Mouse (Mus musculus) megakaryocyte, embryonic 14.5 days (primary cell): ENCODE data around the gene Krt35. TPM values are rescaled to one million over a fixed set of nuclear protein-coding genes. Genes with fewer than 3 reads are reported as not detected.

ENCODE experiments used
- H3K27me3 ChIP-seq: replicated peaks from 2 replicates; pipeline ENCODE3; 2012; ENCODE audit warnings: inconsistent platforms
- H3K36me3 ChIP-seq: replicated peaks from 2 replicates; pipeline ENCODE3; 2012; ENCODE audit warnings: low read length, inconsistent platforms, mixed read lengths
- H3K4me1 ChIP-seq: 2 replicates; pipeline ENCODE4 v1.6.1; 2012; ENCODE audit warnings: inconsistent platforms
- H3K4me3 ChIP-seq: replicated peaks from 2 replicates; pipeline ENCODE3; 2012; ENCODE audit warnings: moderate library complexity, mild to moderate bottlenecking, inconsistent platforms
- H3K9me3 ChIP-seq: 2 replicates; pipeline ENCODE4 v1.6.1; 2012; ENCODE audit warnings: inconsistent platforms
- FLI1 ChIP-seq: IDR thresholded peaks from 2 replicates; pipeline ENCODE4 v1.6.1; 2012; ENCODE audit warnings: low read length, inconsistent platforms, mixed read lengths
- GATA1 ChIP-seq: IDR thresholded peaks from 3 replicates; pipeline ENCODE4 v1.6.1; 2012; ENCODE audit warnings: mixed read lengths, low read length, inconsistent platforms, borderline replicate concordance
- polyA plus RNA-seq: library from polyadenylated mRNA; stranded (reverse); fragments of >175 nt; gene quantifications from 2 replicates; pipeline ENCODE4 v1.2.3, GENCODE M21; 2012; ENCODE audit warnings: low replicate concordance; ENCODE audit not compliant: insufficient read depth

The Krt35 gene
- polyA plus RNA-seq, 1 experiment = not detected

DNA sequence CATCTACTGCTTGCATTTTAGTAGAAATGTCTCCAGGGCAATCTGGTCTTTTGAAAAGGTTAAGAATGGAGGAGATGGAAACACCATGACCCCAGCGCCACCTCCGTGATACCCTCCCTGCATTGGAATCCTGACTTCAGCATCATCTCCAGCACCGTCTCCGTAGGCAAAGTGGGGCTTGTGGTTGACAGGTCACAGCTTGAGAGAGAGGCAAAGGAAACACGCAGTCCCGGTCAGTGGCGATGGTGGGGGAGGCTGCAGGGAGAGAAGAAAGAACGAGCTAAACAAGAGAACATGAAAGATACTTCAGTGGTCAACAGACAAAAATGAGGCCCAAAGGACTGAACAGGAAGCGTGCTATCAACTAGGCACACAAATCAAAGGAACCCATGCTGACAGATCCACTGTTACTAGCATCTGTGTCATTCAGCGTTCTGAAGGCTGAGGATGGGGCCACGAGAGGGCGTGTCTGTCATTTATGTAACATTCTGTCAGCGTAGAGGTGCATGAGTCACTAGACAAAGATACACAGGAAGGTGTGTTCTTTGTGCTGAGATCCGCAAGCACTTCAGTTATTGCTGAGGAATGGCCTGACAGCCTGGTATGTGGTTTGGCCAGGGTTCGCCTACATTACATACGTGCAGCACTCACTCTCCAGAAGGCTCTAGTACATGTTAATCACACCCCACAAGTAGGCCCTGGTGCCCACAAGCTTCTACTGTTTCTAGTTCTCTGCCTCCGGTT lies 28.6 kb downstream of the Krt35 start:
- no peaks in the 10 kb centered on the region for H3K27me3 ChIP-seq
- TF ChIP-seq FLI1 = no peak
- no peaks in the 10 kb centered on the region for H3K9me3 ChIP-seq
- no peak overlapping the region for H3K4me3 ChIP-seq
- no peaks in the 10 kb centered on the region for H3K36me3 ChIP-seq
- H3K4me1 ChIP-seq = no peaks in the 10 kb centered on the region

GRCm38 (mm10) chr11:100066236-100067010 lies 29.6 kb downstream of the Krt35 start:
- H3K9me3 ChIP-seq = no peaks in the 10 kb centered on the region
- H3K4me1 ChIP-seq = no peaks in the 10 kb centered on the region
- no peak overlapping the region for H3K4me3 ChIP-seq
- H3K36me3 ChIP-seq = no peaks in the 10 kb centered on the region
- no peaks in the 10 kb centered on the region for H3K27me3 ChIP-seq
- TF ChIP-seq FLI1 (no peak), GATA1 (no peak)

GRCm38 (mm10) chr11:100058875-100059274 lies 37.2 kb downstream of the Krt35 start:
- Histone ChIP-seq H3K4me1 (no peaks in the 10 kb centered on the region), H3K36me3 (no peaks in the 10 kb centered on the region), H3K9me3 (no peaks in the 10 kb centered on the region; the same call in 1 of the 2 replicates), H3K4me3 (no peak overlapping the region), H3K27me3 (no peaks in the 10 kb centered on the region)
- no peak for TF ChIP-seq FLI1
- TF ChIP-seq GATA1 = no peak

- no peaks in the 10 kb centered on the region for H3K36me3 ChIP-seq
- H3K4me3 ChIP-seq = no peak overlapping the region
- TF ChIP-seq FLI1 (no peak), GATA1 (no peak)
- H3K4me1 ChIP-seq = no peaks in the 10 kb centered on the region
- H3K27me3 ChIP-seq = no peaks in the 10 kb centered on the region
- no peaks in the 10 kb centered on the region; the same call in 1 of the 2 replicates for H3K9me3 ChIP-seq
These were observed 40.1 kb downstream of the Krt35 start for GRCm38 (mm10) chr11:100055686-100056655.

DNA sequence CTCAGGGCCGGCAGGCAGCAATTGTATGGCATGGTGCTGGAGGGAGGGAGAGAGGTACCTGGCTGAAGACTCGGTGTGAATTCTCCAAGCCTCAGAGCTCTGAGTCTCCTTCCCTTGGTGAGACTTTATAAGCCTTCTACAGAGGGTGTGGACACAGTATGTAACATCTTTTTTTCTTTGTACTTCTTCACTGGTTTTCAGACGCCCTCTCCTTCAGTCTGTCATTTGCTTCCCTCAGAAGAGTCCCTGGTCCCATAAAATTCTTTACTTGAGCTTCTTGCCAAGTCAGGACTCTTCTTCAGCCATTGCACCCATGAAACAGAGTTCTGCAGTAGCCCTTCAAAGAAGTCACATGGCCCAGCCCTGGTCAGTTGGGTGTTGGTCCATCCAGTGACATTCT lies 45.6 kb downstream of the Krt35 start, which contains the start of gene Krt31:
Gene Krt31 (minus strand): TSS at position 101 of the 400 bp plus-strand sequence.
- H3K4me3 ChIP-seq = no peak within 1 kb of the TSS
- no peaks in the 10 kb centered on the region for H3K27me3 ChIP-seq
- H3K9me3 ChIP-seq = 0 out of 2 replicates have a peak, but pooled peaks cover 3% of the 10 kb centered on the region
- no peaks in the 10 kb centered on the region for H3K36me3 ChIP-seq
- H3K4me1 ChIP-seq = no peaks in the 10 kb centered on the region
- TF ChIP-seq GATA1 (no peak), FLI1 (no peak)

- Histone ChIP-seq H3K36me3 (no peaks in the 10 kb centered on the region), H3K9me3 (0 out of 2 replicates have a peak, but pooled peaks cover 3% of the 10 kb centered on the region), H3K4me1 (no peaks in the 10 kb centered on the region), H3K4me3 (no peak overlapping the region), H3K27me3 (no peaks in the 10 kb centered on the region)
- TF ChIP-seq FLI1 (no peak), GATA1 (no peak)
These were observed 48.8 kb downstream of the Krt35 start for GRCm38 (mm10) chr11:100047193-100047592.

DNA sequence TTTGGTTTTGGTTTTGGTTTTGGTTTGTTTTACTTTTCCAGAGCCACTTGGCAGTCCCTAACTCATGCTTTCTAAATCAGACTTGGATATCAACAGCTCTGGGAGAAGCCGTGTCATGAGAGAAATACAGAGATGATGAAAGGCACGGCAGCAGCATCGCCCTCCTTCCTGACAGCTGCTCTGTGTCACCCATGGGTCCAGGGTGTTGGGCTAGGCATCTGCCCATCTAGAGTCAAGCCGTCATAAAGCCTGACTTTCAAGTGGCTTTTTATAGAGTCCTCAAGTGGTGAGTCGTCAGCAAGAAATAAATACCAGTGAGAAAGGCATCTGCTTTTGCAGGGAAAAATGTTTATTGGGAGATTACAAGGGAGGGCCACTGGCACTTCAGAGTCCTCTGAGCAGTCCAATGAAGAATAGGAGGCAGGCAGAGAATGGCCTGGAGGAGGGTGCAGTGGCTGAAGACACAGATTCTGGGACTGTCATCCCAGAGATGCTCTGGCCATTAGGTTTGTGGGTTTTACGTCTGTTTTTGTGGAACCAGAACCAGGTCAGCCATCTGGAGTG lies 49.7 kb downstream of the Krt35 start:
- Histone ChIP-seq H3K4me3 (no peak overlapping the region), H3K4me1 (no peaks in the 10 kb centered on the region), H3K36me3 (no peaks in the 10 kb centered on the region), H3K9me3 (0 out of 2 replicates have a peak, but pooled peaks cover 3% of the 10 kb centered on the region), H3K27me3 (no peaks in the 10 kb centered on the region)
- TF ChIP-seq FLI1 (no peak), GATA1 (no peak)

Other genes starting within 250 kb of the Krt35 start
- not detected in 2 replicates for gene Krtap4-16, start 244.6 kb downstream of the Krt35 start, polyA plus RNA-seq
- gene Gm11568, start 238.3 kb downstream of the Krt35 start, polyA plus RNA-seq = not detected in 2 replicates
- not detected in 2 replicates for gene Gm11559, start 231.8 kb downstream of the Krt35 start, polyA plus RNA-seq
- gene Krtap9-1, start 222.9 kb downstream of the Krt35 start, polyA plus RNA-seq = not detected in 2 replicates
- gene Gm11567, start 217.1 kb downstream of the Krt35 start, polyA plus RNA-seq = not detected in 2 replicates
- not detected in 2 replicates for gene Krtap31-1, start 188.3 kb downstream of the Krt35 start, polyA plus RNA-seq
- gene Gm11565, start 181.5 kb downstream of the Krt35 start, polyA plus RNA-seq = not detected in 2 replicates
- not detected in 2 replicates for gene Krtap31-2, start 159.9 kb downstream of the Krt35 start, polyA plus RNA-seq
- gene Krtap9-5, start 147.8 kb downstream of the Krt35 start, polyA plus RNA-seq = not detected in 2 replicates
- gene Krtap29-1, start 117.2 kb downstream of the Krt35 start, polyA plus RNA-seq = not detected in 2 replicates
- not detected in 2 replicates for gene Krtap16-1, start 109.6 kb downstream of the Krt35 start, polyA plus RNA-seq
- gene Krtap17-1, start 102.2 kb downstream of the Krt35 start, polyA plus RNA-seq = not detected in 2 replicates
- gene Krt33a, start 80.0 kb downstream of the Krt35 start, polyA plus RNA-seq = not detected in 2 replicates
- gene Krt33b, start 66.4 kb downstream of the Krt35 start, polyA plus RNA-seq = not detected in 2 replicates
- not detected in 2 replicates for gene Krt34, start 54.7 kb downstream of the Krt35 start, polyA plus RNA-seq
- gene Krt31, start 45.7 kb downstream of the Krt35 start, polyA plus RNA-seq = not detected in 2 replicates
- gene Krt32, start 8.0 kb downstream of the Krt35 start, polyA plus RNA-seq = not detected in 2 replicates
- not detected in 2 replicates for gene Krt36, start 9.4 kb upstream of the Krt35 start, polyA plus RNA-seq
- gene Krt13, start 25.3 kb upstream of the Krt35 start, polyA plus RNA-seq = not detected in 2 replicates
- not detected in 2 replicates for gene Krt15, start 39.7 kb upstream of the Krt35 start, polyA plus RNA-seq
- gene Krt19, start 52.4 kb upstream of the Krt35 start, polyA plus RNA-seq = not detected in 2 replicates
- gene Krt9, start 97.0 kb upstream of the Krt35 start, polyA plus RNA-seq = not detected in 2 replicates
- gene Krt14, start 111.3 kb upstream of the Krt35 start, polyA plus RNA-seq = 1.2 TPM in 1 of 2 replicates, not detected in the other
- not detected in 2 replicates for gene Krt16, start 152.7 kb upstream of the Krt35 start, polyA plus RNA-seq
- 0.08 and 2.6 TPM in 2 replicates for gene Krt17, start 164.8 kb upstream of the Krt35 start, polyA plus RNA-seq
- gene Krt42, start 173.6 kb upstream of the Krt35 start, polyA plus RNA-seq = not detected in 2 replicates
- 123 and 768 TPM in 2 replicates for gene Eif1, start 223.6 kb upstream of the Krt35 start, polyA plus RNA-seq
- not detected in 2 replicates for gene Gast, start 238.2 kb upstream of the Krt35 start, polyA plus RNA-seq